Mouse (Mus musculus) left cerebral cortex, postnatal 4 days (tissue): ENCODE measurements around the gene Tmem106a. TPM values are rescaled to one million over a fixed set of nuclear protein-coding genes. Genes with fewer than 3 reads are reported as not detected.
"Not testable (repeated sequence)": the region's sequence is repeated elsewhere in the genome, so short reads cannot be mapped to it uniquely, and the experiment has no call there.

Source experiments
- DNase-seq: peaks from one replicate; pipeline ENCODE4 v3.0.0-alpha.2; 2022
- intact Hi-C: fragments of 180-260 bp; cut with DNase I; formaldehyde crosslinking; loops from one replicate; pipeline ENCODE4 v1.15.1; 2025
- total RNA-seq, 2 experiments: library from RNA; stranded (reverse); gene quantifications; 2 replicates each; pipeline ENCODE4 v1.2.3; 2021

The Tmem106a gene
- total RNA-seq = 1 to 10 TPM; 1.5 to 3.5 TPM

DNA sequence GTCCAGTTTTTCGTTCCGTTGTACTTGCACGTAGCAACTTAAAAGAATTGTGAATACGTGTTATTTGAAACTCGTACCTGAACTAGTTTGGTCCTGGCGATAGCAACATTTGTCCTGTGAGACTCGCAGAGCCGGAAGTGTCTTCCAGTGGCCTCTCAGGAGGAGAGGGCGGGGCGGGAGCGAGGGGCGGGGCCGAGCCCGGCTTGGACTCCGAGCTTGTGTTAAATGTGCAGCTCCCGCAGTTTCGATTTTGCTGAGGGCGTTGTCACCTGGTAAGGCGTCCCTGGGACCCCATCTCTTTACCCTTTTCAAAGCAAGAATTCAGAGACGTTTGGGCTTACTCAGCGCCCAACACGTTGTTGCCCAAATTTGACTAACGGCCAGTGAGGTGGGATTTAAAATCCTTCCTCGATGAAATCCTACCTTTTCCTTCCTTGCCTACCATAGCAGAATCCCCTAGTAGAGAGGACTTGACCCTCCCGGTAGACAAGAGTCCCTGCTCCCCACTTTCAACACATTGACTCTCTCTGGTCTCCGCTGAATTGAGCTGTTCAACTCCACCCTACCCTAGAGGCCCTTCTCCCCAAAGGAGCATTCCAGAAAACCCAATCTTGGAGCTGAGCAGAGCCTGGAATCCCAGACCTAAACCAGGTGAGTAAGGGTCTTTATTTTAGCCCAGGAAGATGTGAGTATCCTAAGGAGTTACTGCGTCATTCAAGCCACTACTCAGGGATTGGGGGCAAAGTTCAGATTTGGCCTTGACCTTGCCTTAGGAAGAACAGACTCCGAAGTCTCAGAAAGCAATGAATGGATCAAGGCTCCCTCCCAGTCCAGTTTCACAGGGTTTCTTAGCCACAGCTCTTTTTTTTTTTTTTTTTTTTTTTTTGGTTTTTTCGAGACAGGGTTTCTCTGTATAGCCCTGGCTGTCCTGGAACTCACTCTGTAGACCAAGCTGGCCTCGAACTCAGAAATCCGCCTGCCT is at the start of gene Tmem106a:
Tmem106a (plus strand) TSS at position 189 of the 982 bp plus-strand sequence.
- DNase-seq = peak; percentile 68

DNA sequence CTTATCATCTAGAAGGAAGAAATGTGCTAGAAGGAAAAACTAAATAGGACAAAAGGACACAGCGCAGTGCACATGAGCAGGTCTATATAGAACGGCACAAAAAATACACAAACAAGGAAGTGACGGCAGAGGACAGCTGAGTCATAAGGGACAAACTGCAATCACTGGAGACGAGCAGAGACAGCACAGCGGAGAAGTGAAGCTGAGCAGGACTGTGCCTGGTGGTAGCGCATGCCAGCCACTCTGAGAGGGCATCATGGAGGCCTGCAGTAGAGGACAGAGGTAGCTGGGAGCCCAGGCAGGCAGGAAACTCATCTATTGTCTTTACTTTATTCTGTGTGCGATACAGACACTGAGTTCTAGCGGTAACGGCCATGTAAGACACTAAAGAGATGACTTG is 38.5 kb upstream of the Tmem106a start:
- DNase-seq = no peak
- intact Hi-C loops = no loop called here

More for the DNA sequence above, at the start of gene Tmem106a:
- intact Hi-C loops = no loop called here

GRCm38 (mm10) chr11:101544132-101544531 is 37.9 kb upstream of the Tmem106a start:
- intact Hi-C loops = no loop called here
- DNase-seq = no peak

- no peak for DNase-seq
- intact Hi-C loops = loop anchor here (5.0 kb wide), 1 partner anchor 81 kb away; the partner anchor contains the start of gene Vat1
Observed at GRCm38 (mm10) chr11:101548526-101548925, 33.5 kb upstream of the Tmem106a start.

DNA sequence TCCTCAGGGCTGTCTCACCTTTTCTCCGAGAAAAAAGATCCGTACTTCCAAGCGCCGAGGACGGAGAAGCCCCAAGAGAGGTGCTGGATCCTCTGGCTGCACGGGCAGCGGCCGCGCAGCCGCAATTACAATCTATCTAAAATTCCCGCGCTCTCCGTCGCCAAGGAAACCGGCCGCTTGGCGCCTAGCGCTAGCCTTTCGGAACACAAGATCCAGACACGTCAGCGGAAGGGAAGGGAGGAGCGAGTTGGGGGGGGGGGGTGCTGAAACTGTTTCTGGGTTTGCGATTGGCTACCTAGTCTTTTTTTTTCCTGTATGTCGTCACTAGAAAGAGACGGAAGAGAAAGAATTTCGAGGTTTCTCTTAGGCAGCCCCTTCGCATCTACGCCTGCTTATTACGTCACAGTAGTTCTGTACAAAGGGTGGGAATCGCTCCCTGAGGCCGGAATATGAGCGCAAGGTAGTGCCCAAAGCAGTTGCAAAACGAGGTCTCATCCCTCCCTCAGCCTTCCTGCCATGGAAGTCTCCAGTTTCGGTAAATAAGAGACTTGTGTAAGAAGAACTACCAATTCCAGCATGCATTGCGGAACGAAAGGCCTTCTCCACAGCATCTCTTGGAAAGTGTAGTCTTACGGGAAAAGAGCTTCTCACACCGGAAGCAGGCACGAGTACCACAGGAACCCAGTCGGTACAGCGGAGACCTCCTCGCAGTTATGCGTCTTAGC is 30.1 kb upstream of the Tmem106a start, which contains the start of the genes Brca1 and Nbr1:
Brca1 (minus strand) TSS at position 205 of the 725 bp plus-strand sequence.
Nbr1 (plus strand) TSS at position 399 of the 725 bp plus-strand sequence.
- peak; percentile 98 for DNase-seq
- intact Hi-C loops = no loop called here

GRCm38 (mm10) chr11:101552476-101553300 is 29.4 kb upstream of the Tmem106a start:
- DNase-seq = peak; percentile 99

DNA sequence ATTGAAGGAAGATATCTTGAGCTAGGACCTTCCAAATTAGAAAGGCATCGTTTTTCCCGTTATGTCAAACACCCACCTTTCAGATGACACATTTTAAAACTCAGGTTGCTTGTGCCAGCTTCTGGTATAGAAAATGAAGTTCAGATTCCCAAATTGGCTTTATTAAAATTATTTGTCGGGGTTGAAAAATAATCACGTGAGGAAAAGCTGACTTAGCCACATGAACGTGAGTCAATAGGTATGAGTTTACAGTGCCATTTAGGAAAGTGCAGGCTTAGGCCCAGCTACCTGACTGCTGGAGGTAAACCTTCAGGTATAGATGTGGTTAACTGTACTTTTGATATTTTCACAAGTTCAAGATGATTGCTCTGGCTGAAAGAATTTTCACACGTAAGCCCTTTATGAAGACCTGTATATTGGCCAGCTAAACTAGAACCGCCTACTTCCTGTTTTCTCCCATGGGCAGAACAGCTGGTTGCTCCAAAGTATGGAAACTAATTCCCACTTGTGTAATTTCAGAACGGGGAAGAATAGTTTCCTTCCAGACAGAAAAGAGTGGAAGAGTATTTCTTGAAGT is 28.6 kb upstream of the Tmem106a start:
- intact Hi-C loops = no loop called here
- DNase-seq = no peak

More at GRCm38 (mm10) chr11:101552476-101553300, 29.4 kb upstream of the Tmem106a start:
- intact Hi-C loops = no loop called here

DNA sequence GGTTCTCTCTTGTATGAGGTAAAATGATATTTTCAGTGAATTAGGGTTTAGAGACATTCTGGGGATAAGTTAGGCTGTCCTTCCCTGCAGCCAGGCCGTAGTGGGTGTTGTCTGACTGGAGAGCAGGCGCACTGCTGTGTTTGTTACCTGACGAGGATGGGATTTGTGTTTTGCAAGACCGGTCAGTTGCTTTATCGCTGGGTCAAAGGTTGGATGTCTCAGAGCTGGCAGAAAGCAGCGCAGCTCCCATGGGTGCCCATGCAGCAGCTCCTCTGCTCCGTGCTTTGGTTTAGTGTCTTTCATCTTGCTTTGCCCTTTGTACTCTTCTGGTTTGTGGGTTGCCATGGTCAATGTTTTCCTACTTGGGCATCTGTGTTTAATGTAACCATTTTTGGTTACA is 25.5 kb upstream of the Tmem106a start:
- intact Hi-C loops = no loop called here
- no peak for DNase-seq

GRCm38 (mm10) chr11:101556954-101557353 is 25.1 kb upstream of the Tmem106a start:
- intact Hi-C loops = no loop called here
- DNase-seq = no peak

GRCm38 (mm10) chr11:101562391-101562790 is 19.7 kb upstream of the Tmem106a start:
- intact Hi-C loops = no loop called here
- DNase-seq = peak; percentile 63

DNA sequence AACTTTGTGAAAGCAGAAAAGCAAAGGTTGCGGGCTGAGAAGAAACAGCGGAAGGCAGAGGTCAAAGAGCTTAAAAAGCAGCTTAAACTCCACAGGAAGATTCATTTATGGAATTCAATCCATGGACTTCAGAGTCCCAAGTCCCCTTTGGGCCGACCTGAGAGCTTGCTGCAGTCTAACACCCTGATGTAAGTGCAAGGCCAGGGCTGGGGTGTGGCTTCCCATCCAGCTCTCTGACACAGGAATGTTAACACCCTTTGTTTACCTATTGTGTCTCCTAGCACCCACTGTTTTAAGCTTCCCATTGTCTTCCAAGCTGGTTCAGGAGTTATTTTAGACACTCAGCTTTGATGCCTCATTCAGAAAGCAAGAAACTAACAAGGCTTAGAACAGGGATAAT is 13.6 kb upstream of the Tmem106a start:
- no peak for DNase-seq

DNA sequence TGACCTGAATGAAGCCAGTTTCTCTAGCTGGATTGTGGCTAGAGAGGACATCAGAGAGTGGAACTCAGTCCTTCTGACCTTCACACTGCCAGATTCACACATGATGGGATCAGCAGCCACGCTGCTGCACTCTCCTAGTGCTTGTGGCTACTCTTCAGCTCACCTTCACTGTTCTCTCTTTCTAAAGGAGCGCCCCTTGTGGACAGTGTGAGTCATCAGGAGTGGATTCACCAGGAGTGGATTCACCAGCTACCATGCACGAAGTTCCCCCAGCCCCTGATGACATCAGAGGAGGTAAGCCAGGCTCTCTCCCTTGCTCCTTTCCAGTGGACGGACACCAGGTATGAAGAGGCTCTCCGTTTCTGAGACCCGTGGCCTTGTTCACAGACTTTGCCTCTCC is 5.9 kb upstream of the Tmem106a start:
- no peak for DNase-seq
- intact Hi-C loops = no loop called here

More for the DNA sequence above, 13.6 kb upstream of the Tmem106a start:
- intact Hi-C loops = no loop called here

- intact Hi-C loops = no loop called here
- no peak for DNase-seq
Observed at GRCm38 (mm10) chr11:101581081-101581764, 819 bp upstream of the Tmem106a start.

DNA sequence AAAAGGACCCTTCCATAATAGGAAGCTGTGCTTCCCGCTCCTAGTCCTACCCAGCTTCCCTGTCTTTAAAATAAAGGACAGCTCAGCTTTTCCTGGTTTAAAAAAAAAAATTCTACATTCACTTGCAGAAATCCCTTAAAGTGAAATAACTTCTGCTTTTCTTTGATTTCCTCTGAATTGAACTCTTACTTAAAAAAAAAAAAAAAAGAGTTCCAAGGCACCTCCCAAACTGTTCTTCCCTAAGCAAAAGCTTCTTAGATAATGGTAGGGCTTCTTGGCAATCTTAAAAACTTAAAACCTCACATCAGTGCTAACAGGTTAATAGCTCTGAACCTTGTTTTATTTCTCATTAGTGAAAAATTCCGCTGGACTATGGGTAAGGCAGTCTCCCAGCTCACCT is 1.2 kb downstream of the Tmem106a start:
- intact Hi-C loops = no loop called here
- DNase-seq = no peak

- intact Hi-C loops, DNase-seq: not testable (repeated sequence)
Observed at GRCm38 (mm10) chr11:101585031-101585430, 3.0 kb downstream of the Tmem106a start.

GRCm38 (mm10) chr11:101585805-101586204 is 3.8 kb downstream of the Tmem106a start:
- intact Hi-C loops = no loop called here
- no peak for DNase-seq

- intact Hi-C loops = no loop called here
- no peak for DNase-seq
Observed at GRCm38 (mm10) chr11:101587676-101588075, 5.6 kb downstream of the Tmem106a start.

DNA sequence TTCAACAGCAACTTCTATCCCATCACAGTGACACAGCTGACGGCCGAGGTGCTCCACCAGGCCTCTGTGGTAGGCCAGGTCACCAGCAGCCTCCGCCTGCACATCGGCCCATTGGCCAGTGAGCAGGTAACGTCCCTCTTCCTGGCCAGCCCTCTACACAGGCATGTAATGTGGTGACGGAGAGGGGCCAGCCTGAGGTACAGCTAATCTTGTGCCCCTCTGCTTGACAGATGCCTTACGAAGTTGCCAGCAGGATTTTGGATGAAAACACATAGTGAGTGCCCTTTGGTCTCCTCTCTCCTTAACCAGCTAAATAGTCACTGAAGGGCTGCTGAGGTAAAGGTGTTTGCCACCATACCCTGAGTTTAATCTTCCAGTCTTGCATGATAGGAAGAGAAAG is 6.8 kb downstream of the Tmem106a start:
- intact Hi-C loops = no loop called here

GRCm38 (mm10) chr11:101589444-101589843 is 7.4 kb downstream of the Tmem106a start:
- intact Hi-C loops = no loop called here
- peak; percentile 60 for DNase-seq

More for the DNA sequence above, 6.8 kb downstream of the Tmem106a start:
- DNase-seq = no peak
